Mouse (Mus musculus) gastrocnemius, adult 2 months (tissue): Measurements from ENCODE around the gene Sp9. TPM values are rescaled to one million over a fixed set of nuclear protein-coding genes. Genes with fewer than 3 reads are reported as not detected.

Experiments used
- DNase-seq: peaks from one replicate; pipeline ENCODE4 v3.0.0; 2022
- H3K27ac ChIP-seq: fragments of 200-600 bp; 2 replicates; pipeline ENCODE4 v1.8.1; 2022; ENCODE audit warnings: mild to moderate bottlenecking
- H3K4me3 ChIP-seq: fragments of 200-600 bp; 2 replicates; pipeline ENCODE4 v1.8.1; 2022; ENCODE audit warnings: mild to moderate bottlenecking, moderate library complexity
- CTCF ChIP-seq: fragments of 200-600 bp; IDR thresholded peaks from 2 replicates; pipeline ENCODE4 v1.8.1; 2022; ENCODE audit warnings: antibody characterized with exemption, mild to moderate bottlenecking, moderate library complexity
- intact Hi-C: fragments of 180-260 bp; cut with DNase I; formaldehyde crosslinking; loops from one replicate; pipeline ENCODE4 v1.15.1; 2025
- total RNA-seq, 2 experiments: library from RNA; stranded (reverse); gene quantifications; 2 replicates each; pipeline ENCODE4 v1.2.3; 2021

Gene Sp9
- total RNA-seq, 2 experiments from 2014 or later, result not detected

DNA sequence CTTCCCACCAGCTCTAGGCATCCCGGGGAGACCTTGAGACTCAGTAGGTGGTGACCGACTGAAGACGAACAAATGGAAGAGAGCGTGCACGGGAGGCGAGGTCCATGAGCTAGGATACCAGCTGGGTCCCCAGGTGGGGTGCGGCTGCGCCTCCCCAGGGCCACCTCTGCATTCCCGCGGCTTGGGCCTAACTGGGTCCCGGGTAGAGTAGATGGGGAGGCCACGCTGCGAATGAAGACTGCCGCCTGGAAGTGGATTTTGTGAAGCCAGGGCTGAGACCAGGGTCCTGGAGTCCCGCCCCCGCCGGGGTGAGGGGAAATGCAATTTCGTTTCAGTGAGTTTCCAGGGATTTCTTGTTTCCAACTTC, 6.0 kb downstream of the Sp9 start:
- H3K27ac ChIP-seq, result no peak overlapping the region
- intact Hi-C loops, result loop anchor here (1.0 to 5.0 kb wide), 6 partner anchors 60 to 1740 kb away; partner anchors contain the start of genes Ola1 and Sp3
- TF ChIP-seq CTCF, result no peak
- no peak for DNase-seq
- no peak overlapping the region for H3K4me3 ChIP-seq

DNA sequence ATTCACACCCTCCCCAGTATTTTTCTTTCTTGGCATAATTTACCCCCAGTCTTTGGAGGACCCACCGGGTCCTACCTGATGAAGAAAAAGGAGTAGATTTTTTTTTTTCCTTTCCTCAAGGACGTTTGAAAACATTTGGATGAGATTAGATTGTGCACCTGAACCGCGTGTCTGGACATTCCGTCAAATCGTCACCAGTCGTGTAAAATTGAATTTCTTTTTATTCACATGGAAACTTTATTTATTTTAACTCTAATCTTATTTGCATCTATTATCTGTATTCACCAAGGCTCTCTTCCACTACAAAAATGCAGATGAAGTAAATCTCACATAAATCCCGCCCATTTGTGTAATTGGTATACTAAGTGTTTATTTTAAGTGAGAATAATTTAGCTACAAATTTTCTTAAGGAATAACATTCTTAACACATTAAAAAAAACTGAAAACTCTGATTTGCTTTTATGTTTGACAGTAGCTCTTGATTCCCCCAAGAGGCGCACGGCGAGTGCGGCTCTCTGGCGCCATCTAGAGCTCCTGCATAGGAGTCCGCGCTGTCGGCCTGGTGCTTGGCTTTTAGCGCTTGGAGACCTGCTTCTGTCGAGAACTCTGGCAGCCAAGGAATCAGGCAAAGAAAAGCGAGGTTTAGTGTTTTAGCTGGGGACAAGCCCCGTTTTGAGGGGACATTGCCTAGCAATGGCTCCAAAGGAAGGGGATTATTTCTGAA, 6.6 kb downstream of the Sp9 start:
- Histone ChIP-seq H3K4me3 (peak overlapping the region; percentile 47), H3K27ac (no peak overlapping the region)
- intact Hi-C loops, result loop anchor here (1.0 to 5.0 kb wide), 6 partner anchors 61 to 1741 kb away; partner anchors contain the start of genes Ola1 and Sp3
- DNase-seq, result peak; percentile 90
- peak; percentile 99 for TF ChIP-seq CTCF

DNA sequence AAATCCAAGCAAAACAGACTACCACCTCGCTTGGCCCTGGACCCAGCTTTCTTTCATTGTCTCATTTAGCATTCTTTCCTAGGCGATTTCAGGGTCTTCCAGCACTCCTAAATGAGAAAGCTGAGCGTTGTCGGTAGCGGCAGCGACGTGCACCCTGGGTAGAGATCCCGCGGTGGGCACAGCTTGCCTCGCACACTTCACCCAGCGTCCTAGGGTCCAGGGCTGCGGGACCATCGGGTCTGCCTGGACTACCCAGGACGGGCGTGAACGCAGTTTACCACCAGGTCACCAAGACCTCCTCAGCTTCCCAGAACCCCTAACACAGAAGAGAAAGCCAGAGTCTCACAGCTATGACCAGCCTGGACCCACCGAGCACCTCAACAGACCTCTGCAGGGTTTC, 7.1 kb downstream of the Sp9 start:
- peak overlapping the region; percentile 47 for H3K4me3 ChIP-seq
- intact Hi-C loops, result loop anchor here (1.0 to 5.0 kb wide), 6 partner anchors 62 to 1742 kb away; partner anchors contain the start of genes Ola1 and Sp3
- TF ChIP-seq CTCF, result no peak
- no peak for DNase-seq
- no peak overlapping the region for H3K27ac ChIP-seq

DNA sequence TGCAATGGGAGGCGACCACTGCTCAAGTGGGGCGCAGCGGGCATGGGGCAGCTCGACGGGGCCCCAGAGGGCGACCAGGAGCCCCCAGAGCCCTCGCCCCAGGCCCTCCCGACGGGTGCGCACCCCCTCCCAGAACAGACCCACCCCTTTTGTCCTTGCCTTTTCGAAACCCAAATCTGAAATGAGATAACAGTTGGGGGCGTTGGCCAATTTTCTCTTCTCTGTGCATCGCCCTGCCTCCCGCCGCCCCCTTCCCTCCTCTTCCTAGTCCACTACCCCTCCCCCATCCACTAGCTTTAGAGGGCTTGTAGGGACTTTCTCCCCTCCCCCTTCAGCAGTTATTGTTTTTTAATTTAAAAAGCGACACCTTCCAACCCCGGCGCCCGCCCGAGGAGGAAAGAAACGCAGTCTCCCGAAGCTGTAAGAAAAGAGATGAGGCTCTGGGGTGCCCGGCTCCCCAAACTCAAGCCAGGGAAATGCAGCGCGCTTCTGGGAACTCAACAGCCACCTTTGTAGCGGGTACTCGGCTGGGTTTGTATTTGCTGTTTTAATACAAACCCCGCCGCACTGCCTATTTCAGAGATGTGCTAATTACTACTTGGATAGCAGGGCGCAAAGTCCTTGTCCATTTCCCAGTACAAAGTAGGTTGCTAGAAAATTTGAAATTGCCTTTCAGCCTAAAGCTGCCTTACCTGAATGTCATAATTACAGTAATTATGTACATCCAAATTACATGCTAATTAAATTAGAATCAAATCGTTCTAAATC, 7.7 kb downstream of the Sp9 start:
- no peak for DNase-seq
- intact Hi-C loops, result loop anchor here (2.0 to 10.0 kb wide), 6 partner anchors 62 to 1742 kb away; partner anchors contain the start of genes Ola1 and Sp3
- H3K27ac ChIP-seq, result no peak overlapping the region
- peak overlapping the region; percentile 47 for H3K4me3 ChIP-seq
- TF ChIP-seq CTCF, result no peak

DNA sequence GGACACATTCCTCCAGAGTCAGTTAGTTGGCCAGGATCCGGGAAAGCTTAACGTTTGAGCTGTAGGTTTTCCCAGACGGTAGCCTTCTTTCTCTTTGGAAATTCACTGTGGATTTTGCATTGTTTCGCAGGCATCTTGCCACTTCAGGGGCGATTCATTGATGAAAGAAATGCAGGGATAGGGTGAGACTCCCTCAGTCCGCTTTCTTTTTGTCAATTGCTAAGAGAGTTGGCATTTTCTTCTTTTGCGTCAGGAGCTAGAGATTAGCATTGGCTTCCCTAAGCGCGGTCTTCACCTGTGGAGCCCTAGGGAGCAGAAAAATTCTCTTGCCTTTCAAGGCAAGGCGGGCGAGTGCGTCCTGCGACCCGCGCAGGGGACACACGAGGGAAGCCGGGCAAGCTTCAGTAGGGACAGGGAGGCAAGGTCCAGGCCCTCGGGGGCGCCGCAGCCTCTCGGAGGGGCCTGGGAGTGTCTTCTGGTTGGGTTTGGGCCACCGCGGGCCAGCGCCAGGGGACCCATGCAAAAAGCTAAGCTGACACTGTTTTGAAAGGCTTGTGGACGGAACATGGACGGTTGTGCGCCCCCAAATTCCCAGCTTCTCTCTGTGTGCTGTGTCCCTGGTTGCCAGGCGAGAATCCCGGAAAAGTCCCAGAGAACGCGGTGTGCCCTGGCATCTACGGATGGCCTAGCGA, 8.8 kb downstream of the Sp9 start:
- no peak for TF ChIP-seq CTCF
- Histone ChIP-seq H3K4me3 (no peak overlapping the region), H3K27ac (no peak overlapping the region)
- intact Hi-C loops, result loop anchor here (10.0 kb wide), 1 partner anchor 1246 kb away; no protein-coding TSS in a partner anchor
- DNase-seq, result no peak

DNA sequence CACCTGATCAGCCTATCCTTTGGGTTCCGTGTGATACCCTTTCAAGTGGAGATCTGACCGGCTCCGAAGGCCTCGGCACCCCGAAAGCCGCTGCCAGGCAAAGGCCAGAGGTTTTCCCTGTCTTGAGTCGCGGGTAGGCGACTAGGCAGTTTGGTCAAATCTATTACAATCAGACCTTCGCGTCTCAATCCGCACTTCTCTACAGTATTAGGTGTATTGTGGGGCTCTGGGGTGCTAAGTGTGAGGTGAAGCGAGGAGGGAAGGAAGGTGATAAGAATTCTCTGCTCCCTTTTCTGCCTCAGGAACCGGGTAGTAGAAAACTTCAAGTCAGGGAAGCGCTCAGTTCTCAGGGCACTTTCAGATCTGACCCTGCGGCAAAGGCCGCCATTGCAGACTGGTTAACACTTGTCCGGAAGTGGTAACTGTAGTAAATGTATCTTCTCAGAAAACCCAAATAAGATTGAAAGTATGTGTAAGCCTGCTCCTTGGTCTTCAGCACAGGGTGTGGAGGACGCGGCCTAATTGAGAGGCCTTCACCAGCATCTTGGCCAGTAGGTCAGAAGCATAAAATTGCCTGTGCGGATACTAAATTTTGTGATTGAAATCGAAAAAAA, 9.4 kb downstream of the Sp9 start:
- TF ChIP-seq CTCF, result no peak
- no peak overlapping the region for H3K4me3 ChIP-seq

DNA sequence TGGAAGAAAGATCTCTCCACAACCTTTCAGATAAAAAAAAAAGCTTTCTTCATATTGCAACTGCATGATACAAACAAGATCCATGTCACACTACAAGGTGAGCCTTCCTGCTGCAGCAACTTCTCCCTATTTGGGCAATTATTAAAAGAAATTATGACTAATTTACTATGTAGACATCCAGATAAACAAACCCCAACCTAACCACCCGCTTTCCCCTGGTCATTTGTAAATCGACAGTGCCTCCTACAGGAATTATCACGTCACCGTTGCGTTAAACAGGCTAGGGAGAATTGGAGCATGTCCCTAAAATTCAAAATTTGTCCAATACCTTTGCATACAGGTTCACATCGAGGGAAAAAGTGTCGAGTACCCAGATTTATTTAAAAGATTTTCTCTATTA, 10.0 kb downstream of the Sp9 start:
- no peak for DNase-seq
- H3K27ac ChIP-seq, result no peak overlapping the region
- no peak overlapping the region for H3K4me3 ChIP-seq
- TF ChIP-seq CTCF, result peak; percentile 35; the same call in 1 of the 2 replicates
- intact Hi-C loops, result loop anchor here (10.0 kb wide), 1 partner anchor 1247 kb away; no protein-coding TSS in a partner anchor

More for the DNA sequence above, 9.4 kb downstream of the Sp9 start:
- no peak for DNase-seq
- H3K27ac ChIP-seq, result no peak overlapping the region
- intact Hi-C loops, result loop anchor here (10.0 kb wide), 1 partner anchor 1246 kb away; no protein-coding TSS in a partner anchor

DNA sequence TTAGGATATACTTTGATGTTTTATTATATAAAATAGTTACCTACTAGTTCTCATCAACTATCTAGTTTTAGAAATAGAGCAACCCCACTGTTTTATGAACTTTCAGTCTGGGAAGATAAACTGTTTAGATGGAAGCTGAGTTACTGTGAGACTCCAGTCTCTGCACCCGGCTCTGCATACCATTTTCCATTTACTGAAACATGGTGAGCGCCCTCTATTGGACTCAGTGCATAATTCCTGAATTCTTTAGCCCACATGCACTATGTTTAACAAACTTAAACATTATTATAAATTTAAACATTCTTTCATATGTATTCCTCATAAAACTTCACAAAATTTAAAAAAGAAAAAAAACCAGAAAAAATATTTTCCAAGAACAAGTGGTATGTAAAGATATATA, 13.9 kb downstream of the Sp9 start:
- TF ChIP-seq CTCF, result peak; percentile 65
- intact Hi-C loops, result loop anchor here (10.0 kb wide), 1 partner anchor 1251 kb away; no protein-coding TSS in a partner anchor
- no peak overlapping the region for H3K4me3 ChIP-seq
- DNase-seq, result no peak
- H3K27ac ChIP-seq, result no peak overlapping the region

DNA sequence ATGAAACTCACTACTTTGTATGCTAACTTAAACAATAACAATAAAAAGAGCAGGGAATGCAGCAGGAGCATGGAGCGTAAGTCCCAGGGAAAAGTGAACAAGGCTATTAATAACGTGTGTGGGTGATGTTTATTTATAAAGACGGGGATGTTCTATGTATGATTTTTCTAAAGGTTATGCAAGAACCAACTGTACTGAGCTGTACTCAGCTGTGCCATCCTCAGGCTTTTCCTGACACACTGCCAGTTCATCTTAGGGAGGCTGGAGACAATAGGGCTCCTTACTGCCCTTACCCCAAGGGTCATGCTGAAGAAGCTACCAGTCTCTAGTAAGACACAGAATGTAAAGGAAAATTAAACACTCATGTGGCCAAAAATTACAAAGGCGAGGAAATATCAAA, 19.4 kb downstream of the Sp9 start:
- TF ChIP-seq CTCF, result no peak
- H3K4me3 ChIP-seq, result no peak overlapping the region
- intact Hi-C loops, result no loop called here
- peak; percentile 45 for DNase-seq
- H3K27ac ChIP-seq, result 0 out of 2 replicates have a peak overlapping the region, but pooled peaks have one; percentile 41

DNA sequence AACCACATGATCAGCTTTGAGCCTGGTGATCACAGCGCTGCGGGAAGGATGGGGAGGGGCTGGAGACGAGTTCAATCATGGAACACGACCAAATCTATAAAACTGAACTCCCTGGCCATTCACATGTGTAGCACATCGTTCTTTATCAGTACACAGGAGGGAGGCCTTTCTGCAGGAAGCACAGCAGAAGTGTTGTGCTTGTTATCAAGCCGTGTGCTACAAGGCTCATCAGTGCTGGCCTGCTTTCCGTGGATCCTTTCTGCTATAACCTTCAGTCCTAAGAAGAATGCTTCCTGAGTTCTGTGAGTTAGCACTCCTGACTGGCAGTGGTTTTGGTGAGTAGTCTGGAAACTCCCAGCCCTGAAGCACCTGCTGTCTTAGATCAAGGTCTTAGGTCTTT, 23.3 kb downstream of the Sp9 start:
- TF ChIP-seq CTCF, result no peak
- no peak overlapping the region for H3K4me3 ChIP-seq
- DNase-seq, result no peak
- no peak overlapping the region for H3K27ac ChIP-seq
- intact Hi-C loops, result no loop called here

DNA sequence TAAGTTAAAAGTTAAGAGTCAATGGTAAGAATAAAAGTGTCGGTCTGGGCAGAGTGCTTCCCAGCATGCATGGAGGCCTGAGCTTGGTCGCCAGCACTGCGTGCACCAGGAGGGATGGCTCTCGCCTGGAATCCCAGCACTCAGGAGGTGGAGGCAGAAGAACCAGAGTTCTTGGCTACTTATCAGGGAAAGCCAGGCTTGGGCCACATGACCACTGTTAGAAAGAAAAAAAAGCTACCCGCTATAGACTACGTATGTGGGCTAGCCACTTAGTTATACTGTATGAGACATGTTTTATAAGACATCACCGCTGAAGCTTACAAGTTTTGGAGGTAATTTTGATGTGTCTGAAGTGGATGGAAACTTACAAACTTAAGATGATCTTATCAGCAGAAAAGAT, 26.4 kb downstream of the Sp9 start:
- H3K4me3 ChIP-seq, result no peak overlapping the region
- DNase-seq, result no peak
- no peak overlapping the region for H3K27ac ChIP-seq
- intact Hi-C loops, result no loop called here
- no peak for TF ChIP-seq CTCF

DNA sequence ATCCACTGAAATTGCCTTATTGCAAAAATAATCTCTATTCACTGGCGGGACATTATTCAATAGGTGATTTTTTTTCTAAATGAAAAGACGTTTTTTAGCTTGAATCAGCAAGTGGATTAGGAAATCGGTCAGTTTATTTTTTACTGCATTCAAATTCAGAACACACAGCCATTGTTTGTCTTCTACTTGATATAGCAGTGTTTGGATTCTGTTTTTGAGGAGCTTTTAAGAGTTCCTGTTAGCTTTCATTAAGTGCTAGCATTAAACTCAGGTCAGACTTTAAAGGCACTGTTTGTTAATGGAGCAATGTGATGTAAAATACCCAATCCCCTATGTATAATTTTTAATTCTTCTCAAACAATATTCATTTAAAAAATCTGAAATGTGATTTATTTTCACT, 27.1 kb downstream of the Sp9 start:
- intact Hi-C loops, result no loop called here

More for the DNA sequence above, 27.1 kb downstream of the Sp9 start:
- no peak for TF ChIP-seq CTCF
- Histone ChIP-seq H3K4me3 (no peak overlapping the region), H3K27ac (no peak overlapping the region)
- no peak for DNase-seq
